Mouse (Mus musculus) testis, adult 2 months (tissue): ENCODE measurements around the gene Slc4a4.

Experiments used
- CTCF ChIP-seq: fragments of 200-500 bp; IDR thresholded peaks from 2 replicates; pipeline ENCODE4 v1.5.1; 2012; ENCODE audit warnings: low read depth, mild to moderate bottlenecking, inconsistent platforms, low read length, moderate library complexity; ENCODE audit not compliant: control insufficient read depth, insufficient read depth, insufficient replicate concordance
- POLR2A ChIP-seq: fragments of 200-500 bp; IDR thresholded peaks from 2 replicates; pipeline ENCODE4 v1.6.1; 2012; ENCODE audit warnings: low read depth, mild to moderate bottlenecking, inconsistent platforms, low read length, moderate library complexity; ENCODE audit not compliant: control insufficient read depth

DNA sequence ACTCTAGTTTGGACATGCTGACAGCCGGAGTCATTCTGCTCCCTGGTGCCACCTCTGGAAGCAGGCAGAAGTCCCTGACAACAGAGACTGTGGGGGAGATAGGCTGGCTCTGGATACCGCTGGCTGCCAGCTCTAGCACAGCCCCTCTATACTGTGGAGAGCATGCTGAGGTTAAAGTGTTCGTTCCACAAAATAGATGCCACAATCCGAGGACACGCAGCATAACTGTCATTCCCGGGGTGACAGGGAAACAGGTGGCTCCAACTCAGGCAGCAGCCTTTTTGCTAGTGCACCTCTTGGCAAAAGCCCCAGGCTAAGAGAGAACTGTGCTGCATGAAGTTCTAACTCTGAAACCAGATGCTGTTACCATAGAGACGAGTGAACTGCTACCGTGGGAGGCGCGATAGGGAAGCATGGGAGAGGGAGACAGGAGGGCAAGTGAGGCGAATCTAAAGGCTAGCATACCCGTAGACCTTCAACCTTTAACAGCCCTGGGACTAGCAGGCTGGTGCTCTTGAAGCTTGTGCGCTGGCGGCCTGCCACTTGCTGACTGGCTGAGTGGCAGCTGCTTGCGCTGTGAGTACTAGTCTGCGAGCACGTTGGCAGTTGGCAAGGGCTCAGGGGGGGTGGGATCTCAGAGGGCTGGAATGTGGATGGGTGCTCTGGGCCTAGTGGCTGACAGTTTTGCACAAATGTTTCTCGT, 42.9 kb downstream of the Slc4a4 start:
- no peak for TF ChIP-seq POLR2A
- TF ChIP-seq CTCF: no peak
